Mouse (Mus musculus): ENCODE results near the gene 1700020L24Rik. TPM values are rescaled to one million over a fixed set of nuclear protein-coding genes. Genes with fewer than 3 reads are reported as not detected.
A peak's percentile ranks its signal among the peaks of the same experiment; 100 is the strongest.

The 1700020L24Rik gene
- polyA plus RNA-seq, 1 experiment from 2014 or later, result 1.4 TPM

DNA sequence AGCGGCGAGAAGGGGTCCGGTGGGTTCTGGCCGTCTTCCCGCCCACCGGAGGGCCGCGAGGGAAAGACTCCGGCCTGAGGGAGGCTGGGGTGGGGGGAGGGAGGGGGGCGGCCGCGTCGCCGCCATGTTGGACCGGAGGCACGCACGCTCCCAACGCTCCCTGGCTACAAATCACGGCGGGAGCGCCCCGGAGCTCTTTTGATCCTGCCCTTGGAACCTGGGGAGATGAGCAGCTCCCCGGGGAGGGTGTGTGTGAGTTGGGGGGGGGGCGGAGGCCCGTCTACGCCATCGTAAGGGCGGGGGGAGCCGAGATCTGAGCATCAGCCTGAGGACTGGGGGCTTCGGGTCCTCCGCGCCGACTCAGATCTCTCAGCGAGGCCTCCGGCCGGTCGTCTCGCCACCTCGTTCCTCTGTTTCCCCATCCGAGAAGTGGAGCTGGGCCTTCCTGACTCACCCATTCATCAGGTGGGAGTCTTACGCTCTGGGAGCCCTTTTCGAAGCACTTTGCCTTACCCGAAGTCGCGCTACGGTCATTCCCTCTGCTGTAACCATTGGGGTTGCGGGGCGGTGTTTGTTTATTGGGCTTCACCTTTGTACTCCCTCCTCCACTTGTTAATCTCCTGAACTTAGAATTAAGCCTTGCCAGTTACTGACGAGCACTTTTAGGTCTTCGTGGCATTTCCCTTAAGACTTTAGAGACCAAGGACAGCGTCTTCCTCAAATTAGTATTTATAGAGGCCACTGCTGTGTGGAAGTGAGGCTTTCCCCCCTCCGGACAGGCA lies 35.9 kb downstream of the 1700020L24Rik start:
- Histone ChIP-seq H3K4me1 (peaks cover 35% of the 10 kb centered on the region), H3K36me3 (peaks cover 20% of the 10 kb centered on the region), H3K9ac (peak overlapping the region; percentile 93), H3K27ac (replicated peaks) (peak overlapping the region; percentile 91), H3K4me3 (peak overlapping the region; percentile 85), H3K9me3 (no peaks in the 10 kb centered on the region), H3K4me2 (peak overlapping the region; percentile 88), H3K27me3 (replicated peaks) (peaks cover 12% of the 10 kb centered on the region; the same call in 1 of the 2 replicates)
- WGBS, result under 1% methylated on average over 48 of the region's 52 CpGs
- ATAC-seq (ENCODE audit: extremely low read depth, insufficient number of reproducible peaks, low FRiP score, low TSS enrichment), result peak; percentile 57; the same call in 1 of the 2 replicates

Other genes with a start within 250 kb of the 1700020L24Rik start
- 0.98 TPM in 2 replicates for gene Slfn3, start 246.3 kb upstream of the 1700020L24Rik start, polyA plus RNA-seq (2015; fragmentation: Nextera tagmentation; extraction: Ambion mirVana)
- gene Slfn14, start 151.0 kb upstream of the 1700020L24Rik start, polyA plus RNA-seq (2015; fragmentation: Nextera tagmentation; extraction: Ambion mirVana), result 0.84 and 0.88 TPM in 2 replicates
- 36.2 and 37.2 TPM in 2 replicates for gene Ap2b1, start 138.7 kb upstream of the 1700020L24Rik start, polyA plus RNA-seq (2015; fragmentation: Nextera tagmentation; extraction: Ambion mirVana)
- 8.5 and 8.6 TPM in 2 replicates for gene Pex12, start 135.1 kb upstream of the 1700020L24Rik start, polyA plus RNA-seq (2015; fragmentation: Nextera tagmentation; extraction: Ambion mirVana)
- gene Rasl10b, start 28.5 kb upstream of the 1700020L24Rik start, polyA plus RNA-seq (2015; fragmentation: Nextera tagmentation; extraction: Ambion mirVana), result 7.2 and 7.3 TPM in 2 replicates
- gene Gas2l2, start 8.2 kb upstream of the 1700020L24Rik start, polyA plus RNA-seq (2015; fragmentation: Nextera tagmentation; extraction: Ambion mirVana), result 0.11 TPM in 1 of 2 replicates, not detected in the other
- gene Mmp28, start 25.4 kb downstream of the 1700020L24Rik start, polyA plus RNA-seq (2015; fragmentation: Nextera tagmentation; extraction: Ambion mirVana), result 2.5 and 2.7 TPM in 2 replicates
- gene Taf15, start 35.4 kb downstream of the 1700020L24Rik start, polyA plus RNA-seq (2015; fragmentation: Nextera tagmentation; extraction: Ambion mirVana), result 9.7 and 10.5 TPM in 2 replicates
- gene Heatr9, start 84.5 kb downstream of the 1700020L24Rik start, polyA plus RNA-seq (2015; fragmentation: Nextera tagmentation; extraction: Ambion mirVana), result not detected in 2 replicates
- gene Ccl5, start 92.8 kb downstream of the 1700020L24Rik start, polyA plus RNA-seq (2015; fragmentation: Nextera tagmentation; extraction: Ambion mirVana), result 0.31 and 0.40 TPM in 2 replicates
- gene Ccl9, start 141.0 kb downstream of the 1700020L24Rik start, polyA plus RNA-seq (2015; fragmentation: Nextera tagmentation; extraction: Ambion mirVana), result 2.1 and 2.7 TPM in 2 replicates
- gene Ccl6, start 155.4 kb downstream of the 1700020L24Rik start, polyA plus RNA-seq (2015; fragmentation: Nextera tagmentation; extraction: Ambion mirVana), result 2.7 and 3.8 TPM in 2 replicates
- not detected in 2 replicates for gene Rpl9-ps1, start 207.9 kb downstream of the 1700020L24Rik start, polyA plus RNA-seq (2015; fragmentation: Nextera tagmentation; extraction: Ambion mirVana)
- 0.59 and 0.80 TPM in 2 replicates for gene Ccl3, start 211.7 kb downstream of the 1700020L24Rik start, polyA plus RNA-seq (2015; fragmentation: Nextera tagmentation; extraction: Ambion mirVana)
- 1.2 and 2.1 TPM in 2 replicates for gene Ccl4, start 224.9 kb downstream of the 1700020L24Rik start, polyA plus RNA-seq (2015; fragmentation: Nextera tagmentation; extraction: Ambion mirVana)

Measured in heart, embryonic 13.5 days (tissue).